Comparison of ENCODE assay signal across 20 mouse cellular contexts in the genomic region with DNA sequence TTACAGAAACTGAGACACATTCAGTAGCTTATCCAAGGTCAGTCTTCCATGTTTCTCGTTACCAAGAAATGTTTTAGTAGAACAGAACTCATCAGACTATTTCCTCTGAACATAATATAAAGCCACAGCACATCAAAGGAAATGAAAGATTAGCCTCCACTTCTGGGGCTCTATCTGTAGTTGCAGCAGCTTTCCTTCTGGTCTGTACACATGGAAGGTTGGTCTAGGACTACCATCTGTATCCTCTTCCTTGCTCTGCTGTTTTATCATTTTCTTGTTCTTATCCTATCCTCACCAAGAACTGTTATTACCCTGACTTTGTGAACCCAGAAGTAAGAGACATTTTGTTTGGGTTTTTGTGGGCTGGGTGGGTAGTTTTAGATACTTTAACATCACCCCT. TPM values are rescaled to one million over a fixed set of nuclear protein-coding genes. Genes with fewer than 3 reads are reported as not detected.
"Had no signal": no experiment of that assay in that cellular context is flagged by ENCODE, and none has a peak within 500 bp of the region (broad histone marks: within the 10 kb centered on the region; RNA-seq: fewer than 3 reads in every experiment).

No protein-coding gene starts in this region.

- DNase-seq: liver, postnatal 0 days; lung, adult 2 months; lung, postnatal 14 days; lung, postnatal 36 days; right cerebral cortex, postnatal 14 days; thymus, adult 2 months; thymus, postnatal 36 days had no signal

- H3K4me3 ChIP-seq: liver, embryonic 15.5 days; lung, embryonic 15.5 days; megakaryocyte, embryonic 14.5 days; midbrain, embryonic 13.5 days; midbrain, embryonic 15.5 days; neural tube, embryonic 12.5 days; stomach, embryonic 15.5 days had no signal

- H3K27me3 ChIP-seq: liver, embryonic 15.5 days; lung, embryonic 15.5 days; megakaryocyte, embryonic 14.5 days; midbrain, embryonic 13.5 days; midbrain, embryonic 15.5 days; neural tube, embryonic 12.5 days; stomach, embryonic 15.5 days had no signal

- ATAC-seq: liver, postnatal 0 days; lung, postnatal 0 days; midbrain, embryonic 13.5 days; midbrain, embryonic 15.5 days had no signal

- H3K4me1 ChIP-seq: lung, embryonic 15.5 days; midbrain, embryonic 13.5 days; midbrain, embryonic 15.5 days; stomach, embryonic 15.5 days had no signal

- H3K27ac ChIP-seq: liver, embryonic 15.5 days; lung, embryonic 15.5 days; midbrain, embryonic 13.5 days; midbrain, embryonic 15.5 days; neural tube, embryonic 12.5 days; stomach, embryonic 15.5 days; stomach, postnatal 0 days had no signal

RNA-seq across cellular contexts. Expression of a gene that starts 14.9 kb away (rescaled TPM):
- total RNA-seq: monocyte, adult 5-6 weeks; neutrophil, adult 5-6 weeks had no signal
- polyA plus RNA-seq: liver, embryonic 15.5 days; liver, postnatal 0 days; lung, adult 2 months; lung, embryonic 15.5 days; lung, postnatal 0 days; neural tube, embryonic 12.5 days; neural tube, embryonic 14.5 days; spleen, adult 2 months; stomach, embryonic 15.5 days; stomach, postnatal 0 days had no signal
